Mouse (Mus musculus) neural tube, embryonic 11.5 days (tissue): Measurements from ENCODE around the gene Olfr507. TPM values are rescaled to one million over a fixed set of nuclear protein-coding genes. Genes with fewer than 3 reads are reported as not detected.
"Not testable (repeated sequence)": the region's sequence is repeated elsewhere in the genome, so short reads cannot be mapped to it uniquely, and the experiment has no call there.

ENCODE experiments used
- ATAC-seq: fragments of 200-750 bp; cut with Nextera tagmentation; 2 replicates; pipeline ENCODE4 v1.8.0; 2017; ENCODE audit warnings: moderate number of reproducible peaks, mild to moderate bottlenecking, moderate TSS enrichment, moderate library complexity; ENCODE audit not compliant: insufficient read depth, low FRiP score, low TSS enrichment
- DNase-seq: peaks from one replicate; pipeline ENCODE4 v3.0.0-alpha.2; 2015; ENCODE audit warnings: low spot score
- H3K27ac ChIP-seq: fragments of 300-500 bp; sonication (generic); 2 replicates; pipeline ENCODE4 v1.5.1; 2014; ENCODE audit warnings: low read depth, mild to moderate bottlenecking, low read length
- H3K27me3 ChIP-seq: fragments of 300-500 bp; sonication (generic); 2 replicates; pipeline ENCODE4 v1.6.1; 2014; ENCODE audit warnings: mild to moderate bottlenecking, low read length, mixed read lengths; ENCODE audit not compliant: control insufficient read depth, insufficient read depth
- H3K36me3 ChIP-seq: fragments of 300-500 bp; sonication (generic); 2 replicates; pipeline ENCODE4 v1.6.1; 2014; ENCODE audit warnings: mild to moderate bottlenecking, low read length, moderate library complexity, mixed read lengths; ENCODE audit not compliant: control insufficient read depth, insufficient read depth
- H3K4me1 ChIP-seq: fragments of 300-500 bp; sonication (generic); 2 replicates; pipeline ENCODE4 v1.6.1; 2014; ENCODE audit warnings: low read length, mixed read lengths; ENCODE audit not compliant: control insufficient read depth, insufficient read depth
- H3K4me2 ChIP-seq: fragments of 300-500 bp; sonication (generic); 2 replicates; pipeline ENCODE4 v1.6.1; 2014; ENCODE audit warnings: low read depth, mild to moderate bottlenecking, moderate library complexity
- H3K4me3 ChIP-seq: fragments of 300-500 bp; sonication (generic); 2 replicates; pipeline ENCODE4 v1.5.1; 2014; ENCODE audit warnings: low read depth, low read length
- H3K9ac ChIP-seq: fragments of 300-500 bp; sonication (generic); 2 replicates; pipeline ENCODE4 v1.6.1; 2014; ENCODE audit warnings: mild to moderate bottlenecking, low read length
- H3K9me3 ChIP-seq: fragments of 300-500 bp; sonication (generic); 2 replicates; pipeline ENCODE4 v1.6.1; 2016; ENCODE audit warnings: low read length; ENCODE audit not compliant: control insufficient read depth
- WGBS: fragments of 180-500 bp; shearing (Covaris S2); extraction: QIAGEN DNeasy Blood & Tissue Kit; methylation state at CpG from one replicate; pipeline ENCODE4 v1.1.7; 2014; 5-methylcytosine and 5-hydroxymethylcytosine counted together
- polyA plus RNA-seq: library from polyadenylated mRNA; unstranded; fragments of >200 nt; fragmentation: Nextera tagmentation; extraction: Ambion mirVana; gene quantifications from 2 replicates; pipeline ENCODE4 v1.2.1, GENCODE M21; 2014

Gene Olfr507
- polyA plus RNA-seq: not detected in 2 replicates

DNA sequence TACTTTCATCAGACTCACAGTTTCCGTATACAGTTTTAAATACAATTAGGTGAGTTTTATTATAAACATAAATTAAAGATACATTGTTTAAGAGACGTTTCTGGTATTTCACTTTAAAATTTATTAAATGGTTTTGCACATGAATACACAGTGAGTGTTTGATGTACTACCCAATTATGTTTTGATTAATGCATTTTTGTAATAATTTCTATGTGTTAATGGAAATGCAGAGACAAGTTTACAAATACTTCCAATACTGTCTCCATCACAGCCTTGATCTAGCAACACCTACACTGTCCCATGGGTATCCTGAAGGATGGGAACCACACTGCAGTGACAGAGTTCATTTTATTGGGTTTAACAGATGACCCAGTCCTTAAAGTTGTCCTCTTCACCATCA lies at the start of gene Olfr507:
Olfr507 (plus strand) TSS at position 301 of the 400 bp plus-strand sequence.
- Histone ChIP-seq H3K4me2 (no peak within 1 kb of the TSS), H3K27me3 (no peaks in the 10 kb centered on the region), H3K4me1 (no peaks in the 10 kb centered on the region), H3K27ac (no peak within 1 kb of the TSS), H3K36me3 (no peaks in the 10 kb centered on the region), H3K9ac (no peak within 1 kb of the TSS), H3K9me3 (no peaks in the 10 kb centered on the region), H3K4me3 (no peak within 1 kb of the TSS)
- no peak for ATAC-seq
- DNase-seq: no peak
- 78% methylated on average over 2 of the region's 2 CpGs for WGBS

DNA sequence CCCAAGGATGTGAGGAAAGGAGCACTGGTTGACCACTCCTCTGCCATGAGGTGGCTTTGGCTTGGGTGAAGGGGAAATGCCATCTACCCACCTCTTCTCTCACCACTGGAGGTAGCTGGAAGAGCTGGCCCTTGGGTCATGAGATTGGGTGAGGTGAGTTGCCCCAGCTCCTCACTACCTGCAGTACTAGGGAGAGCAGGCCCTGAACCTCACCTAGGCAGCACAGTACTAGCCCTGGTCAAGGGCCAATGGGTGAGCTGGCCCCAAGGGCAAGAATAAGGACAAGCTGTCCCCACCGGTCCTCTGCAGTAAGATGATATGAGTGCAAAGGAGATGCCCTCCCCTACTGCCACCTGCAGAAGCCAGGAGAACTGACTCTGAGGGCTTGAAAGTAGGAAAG lies 31.8 kb upstream of the Olfr507 start:
- H3K4me3 ChIP-seq: no peak overlapping the region
- WGBS: 90% methylated on average over 1 of the region's 1 CpGs
- ATAC-seq (no peak), DNase-seq (no peak)
- H3K36me3 ChIP-seq: no peaks in the 10 kb centered on the region
- no peaks in the 10 kb centered on the region for H3K4me1 ChIP-seq
- H3K4me2 ChIP-seq: no peak overlapping the region
- H3K9me3 ChIP-seq: no peaks in the 10 kb centered on the region
- no peak overlapping the region for H3K27ac ChIP-seq
- H3K9ac ChIP-seq: no peak overlapping the region
- H3K27me3 ChIP-seq: no peaks in the 10 kb centered on the region

DNA sequence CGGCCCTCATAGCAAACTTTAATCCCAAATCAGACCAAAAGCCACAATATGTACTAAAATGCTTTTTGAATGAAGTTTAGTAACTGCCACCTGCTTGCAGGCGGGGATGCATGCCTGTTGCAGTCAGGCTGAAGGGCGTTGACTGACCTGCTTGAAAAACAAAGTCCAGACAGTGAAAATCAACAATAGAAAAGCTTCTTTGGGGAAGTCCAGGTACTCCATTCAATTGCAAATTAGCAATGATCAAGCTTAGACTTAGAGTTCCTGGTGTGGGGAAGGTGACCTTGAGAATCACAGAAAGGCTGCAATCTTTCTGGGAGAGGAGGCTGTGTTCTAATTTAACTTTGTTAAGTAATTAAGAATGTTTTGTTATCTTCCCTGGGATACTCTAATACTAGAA lies 19.7 kb upstream of the Olfr507 start:
- H3K4me1 ChIP-seq, H3K36me3 ChIP-seq, H3K4me3 ChIP-seq, H3K4me2 ChIP-seq, H3K9me3 ChIP-seq, H3K9ac ChIP-seq, H3K27ac ChIP-seq, H3K27me3 ChIP-seq, DNase-seq, ATAC-seq: not testable (repeated sequence)
- 84% methylated on average over 3 of the region's 3 CpGs for WGBS

DNA sequence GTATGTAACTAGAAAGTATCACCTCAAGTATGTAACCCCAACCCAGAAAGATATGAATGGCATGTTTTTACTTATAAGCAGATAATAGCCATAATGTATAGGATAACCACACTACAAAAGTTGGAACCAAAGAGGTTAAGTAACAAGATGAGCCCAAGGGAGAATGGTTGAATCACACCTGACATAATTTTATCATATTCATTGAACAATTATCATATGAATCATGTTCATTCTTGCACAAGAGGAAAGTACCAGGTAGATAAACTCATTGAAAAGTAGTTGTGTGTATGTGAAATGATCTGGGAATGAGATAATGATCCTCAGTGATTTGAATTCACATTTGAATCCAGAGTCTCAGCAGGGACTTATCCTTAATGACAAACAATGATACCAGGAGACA lies 11.1 kb upstream of the Olfr507 start, which contains the start of gene Olfr506:
Olfr506 (plus strand) TSS at position 301 of the 400 bp plus-strand sequence.
- Histone ChIP-seq H3K4me3 (no peak within 1 kb of the TSS), H3K27ac (no peak within 1 kb of the TSS), H3K9ac (no peak within 1 kb of the TSS), H3K4me2 (no peak within 1 kb of the TSS), H3K4me1 (no peaks in the 10 kb centered on the region), H3K9me3 (no peaks in the 10 kb centered on the region), H3K27me3 (no peaks in the 10 kb centered on the region), H3K36me3 (no peaks in the 10 kb centered on the region)
- DNase-seq (no peak), ATAC-seq (no peak)

DNA sequence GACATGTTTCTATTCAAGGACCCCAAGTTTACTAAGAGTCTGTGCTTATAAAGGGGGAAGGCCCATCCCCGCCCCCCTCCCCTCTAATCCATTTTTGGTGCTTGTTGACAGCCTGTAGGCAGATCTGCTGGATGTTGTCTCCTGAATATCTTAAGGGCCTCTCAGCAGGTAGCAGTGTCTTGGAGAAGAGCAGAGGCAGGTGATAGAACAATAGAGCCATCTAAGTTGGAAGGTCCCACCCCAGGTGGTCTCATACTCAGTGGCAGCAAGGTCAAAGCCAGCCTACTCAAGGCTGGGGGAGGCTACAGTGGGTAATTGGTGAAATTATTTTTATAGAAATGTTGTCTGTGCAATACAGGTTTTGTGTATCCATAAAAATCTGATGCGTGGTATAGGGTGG lies 7.5 kb upstream of the Olfr507 start:
- no peaks in the 10 kb centered on the region for H3K4me1 ChIP-seq
- no peak overlapping the region for H3K4me2 ChIP-seq
- no peaks in the 10 kb centered on the region for H3K27me3 ChIP-seq
- H3K4me3 ChIP-seq: no peak overlapping the region
- H3K9me3 ChIP-seq: no peaks in the 10 kb centered on the region
- H3K27ac ChIP-seq: no peak overlapping the region
- 73% methylated on average over 2 of the region's 2 CpGs for WGBS
- no peak for DNase-seq
- no peaks in the 10 kb centered on the region for H3K36me3 ChIP-seq
- no peak for ATAC-seq
- H3K9ac ChIP-seq: no peak overlapping the region

DNA sequence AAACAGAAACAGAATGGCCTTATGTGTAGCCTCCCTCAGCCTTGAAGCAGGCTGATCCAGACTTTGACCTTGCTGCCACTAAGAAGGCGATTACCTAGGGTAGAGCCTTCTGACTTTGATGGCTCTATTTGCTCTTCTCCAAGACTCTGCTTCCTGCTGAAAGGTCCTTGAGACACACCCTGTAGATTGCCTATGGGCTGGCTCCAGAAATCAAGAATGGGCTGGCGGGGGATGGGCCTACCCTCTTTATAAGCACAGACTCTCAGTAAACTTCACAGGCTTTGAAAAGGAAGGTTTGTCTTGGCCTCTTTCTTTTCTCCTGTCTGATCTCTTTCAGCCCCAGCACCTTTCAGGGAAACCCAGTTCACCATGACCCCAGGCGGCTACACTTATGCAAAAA lies 4.8 kb upstream of the Olfr507 start:
- not testable (repeated sequence) for H3K27me3 ChIP-seq, DNase-seq, ATAC-seq, H3K9me3 ChIP-seq, H3K9ac ChIP-seq, H3K4me2 ChIP-seq, H3K4me1 ChIP-seq, H3K36me3 ChIP-seq, H3K4me3 ChIP-seq, H3K27ac ChIP-seq
- 63% methylated on average over 3 of the region's 3 CpGs for WGBS

DNA sequence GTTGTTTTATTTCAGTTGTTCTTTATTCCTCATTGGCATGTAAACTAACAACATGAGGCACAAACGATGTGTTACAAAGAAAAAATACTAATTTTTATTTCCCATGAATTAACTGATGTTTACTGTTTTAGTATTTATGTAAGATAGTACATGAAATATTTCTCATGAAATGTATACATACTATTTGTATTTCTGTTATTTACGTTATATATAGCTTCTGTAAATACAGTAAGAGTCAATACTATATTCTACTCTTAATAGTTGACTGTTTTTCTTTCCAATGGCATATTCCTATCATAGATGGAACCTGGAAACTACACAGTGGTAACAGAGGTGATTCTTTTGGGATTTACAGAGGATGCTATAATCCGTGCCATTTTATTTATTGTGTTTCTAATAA lies 8.1 kb downstream of the Olfr507 start, which contains the start of gene Olfr508:
Olfr508 (plus strand) TSS at position 301 of the 400 bp plus-strand sequence.
- Histone ChIP-seq H3K4me3 (no peak within 1 kb of the TSS), H3K9me3 (no peaks in the 10 kb centered on the region), H3K27me3 (no peaks in the 10 kb centered on the region), H3K4me2 (no peak within 1 kb of the TSS), H3K4me1 (no peaks in the 10 kb centered on the region), H3K27ac (no peak within 1 kb of the TSS), H3K9ac (no peak within 1 kb of the TSS), H3K36me3 (no peaks in the 10 kb centered on the region)
- no peak for DNase-seq
- WGBS: 86% methylated on average over 3 of the region's 3 CpGs
- no peak for ATAC-seq

DNA sequence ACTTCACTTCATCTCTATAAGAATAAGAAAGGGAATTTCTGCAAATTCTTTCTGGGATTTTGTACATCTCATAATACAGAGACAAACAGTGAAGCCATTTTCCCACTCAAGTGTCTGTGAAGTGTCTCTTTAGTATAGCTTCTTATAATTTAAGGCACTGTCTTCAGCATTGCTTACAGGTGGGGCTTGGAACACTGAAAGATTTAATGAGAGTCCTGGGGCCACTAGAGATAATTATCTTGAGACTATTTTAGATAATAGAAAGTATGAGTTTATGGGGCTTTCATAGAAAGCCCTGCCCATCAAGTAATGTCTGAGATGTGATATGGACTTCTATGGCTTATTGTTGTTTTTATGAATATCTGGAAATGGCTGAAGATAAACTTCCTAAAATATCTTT lies 30.2 kb downstream of the Olfr507 start, which contains the start of gene Olfr509:
Olfr509 (minus strand) TSS at position 101 of the 400 bp plus-strand sequence.
- H3K9me3 ChIP-seq: no peaks in the 10 kb centered on the region
- ATAC-seq: no peak
- no peaks in the 10 kb centered on the region for H3K4me1 ChIP-seq
- no peak within 1 kb of the TSS for H3K27ac ChIP-seq
- no peak for DNase-seq
- no peaks in the 10 kb centered on the region for H3K36me3 ChIP-seq
- no peak within 1 kb of the TSS for H3K4me2 ChIP-seq
- no peak within 1 kb of the TSS for H3K4me3 ChIP-seq
- H3K9ac ChIP-seq: no peak within 1 kb of the TSS
- H3K27me3 ChIP-seq: no peaks in the 10 kb centered on the region

DNA sequence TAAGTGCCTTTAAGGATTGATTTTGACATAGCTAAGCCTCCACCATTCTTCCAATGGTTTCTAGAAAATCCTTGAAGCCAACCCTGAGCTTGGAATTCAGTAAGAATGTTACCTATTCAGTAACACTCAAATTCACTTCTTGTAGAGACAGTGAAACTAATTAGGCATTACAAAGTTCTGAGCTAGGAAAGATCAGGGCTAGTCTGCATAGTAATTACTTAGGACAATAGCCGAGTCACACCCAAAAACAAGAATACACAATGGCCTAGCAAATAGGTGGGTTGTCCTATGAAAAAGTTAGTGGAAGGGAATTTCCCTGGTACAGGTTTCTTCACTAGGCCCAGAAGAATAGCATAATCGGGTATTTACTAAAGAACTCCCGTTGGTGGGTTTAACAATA lies 40.8 kb downstream of the Olfr507 start:
- DNase-seq: no peak
- no peak overlapping the region for H3K9ac ChIP-seq
- WGBS: 88% methylated on average over 3 of the region's 3 CpGs
- no peak overlapping the region for H3K27ac ChIP-seq
- no peak overlapping the region for H3K4me3 ChIP-seq
- ATAC-seq: no peak
- H3K4me1 ChIP-seq: no peaks in the 10 kb centered on the region
- H3K9me3 ChIP-seq: no peaks in the 10 kb centered on the region
- H3K36me3 ChIP-seq: no peaks in the 10 kb centered on the region
- H3K4me2 ChIP-seq: no peak overlapping the region
- H3K27me3 ChIP-seq: no peaks in the 10 kb centered on the region
